Mouse (Mus musculus): ENCODE results near the gene Ryr2.

- TF ChIP-seq CTCF (IDR thresholded peaks at IDR 0.05; ENCODE audit: low read depth): no peak
- TF ChIP-seq EP300 (IDR thresholded peaks at IDR 0.05; ENCODE audit: low read depth): no peak
Observed at GRCm38 (mm10) chr13:12064576-12064975, 42.2 kb downstream of the Ryr2 start.
